Mouse (Mus musculus): ENCODE measurements around the gene H2afy. TPM values are rescaled to one million over a fixed set of nuclear protein-coding genes. Genes with fewer than 3 reads are reported as not detected.

H2afy gene
- polyA plus RNA-seq, 1 experiment from 2014 or later: 311 TPM

Other genes starting within 250 kb of the H2afy start
- 4.0 and 5.0 TPM in 2 replicates for gene Tifab, start 42.5 kb upstream of the H2afy start, polyA plus RNA-seq (2015; fragmentation: Nextera tagmentation; extraction: Ambion mirVana)
- gene Neurog1, start 115.8 kb upstream of the H2afy start, polyA plus RNA-seq (2015; fragmentation: Nextera tagmentation; extraction: Ambion mirVana): not detected in 2 replicates
- 12.4 and 13.7 TPM in 2 replicates for gene Cxcl14, start 160.2 kb upstream of the H2afy start, polyA plus RNA-seq (2015; fragmentation: Nextera tagmentation; extraction: Ambion mirVana)

Data from stomach, embryonic 15.5 days (tissue).